Mouse (Mus musculus) megakaryocyte, embryonic 14.5 days (primary cell): ENCODE data around the gene Gm8232. TPM values are rescaled to one million over a fixed set of nuclear protein-coding genes. Genes with fewer than 3 reads are reported as not detected.
"Not testable (repeated sequence)": the region's sequence is repeated elsewhere in the genome, so short reads cannot be mapped to it uniquely, and the experiment has no call there.

Experiments
- H3K27me3 ChIP-seq: replicated peaks from 2 replicates; pipeline ENCODE3; 2012; ENCODE audit warnings: inconsistent platforms
- H3K36me3 ChIP-seq: replicated peaks from 2 replicates; pipeline ENCODE3; 2012; ENCODE audit warnings: low read length, inconsistent platforms, mixed read lengths
- H3K4me1 ChIP-seq: 2 replicates; pipeline ENCODE4 v1.6.1; 2012; ENCODE audit warnings: inconsistent platforms
- H3K4me3 ChIP-seq: replicated peaks from 2 replicates; pipeline ENCODE3; 2012; ENCODE audit warnings: moderate library complexity, mild to moderate bottlenecking, inconsistent platforms
- H3K9me3 ChIP-seq: 2 replicates; pipeline ENCODE4 v1.6.1; 2012; ENCODE audit warnings: inconsistent platforms
- polyA plus RNA-seq: library from polyadenylated mRNA; stranded (reverse); fragments of >175 nt; gene quantifications from 2 replicates; pipeline ENCODE4 v1.2.3, GENCODE M21; 2012; ENCODE audit warnings: low replicate concordance; ENCODE audit not compliant: insufficient read depth

Gene Gm8232
- not detected in 2 replicates for polyA plus RNA-seq

DNA sequence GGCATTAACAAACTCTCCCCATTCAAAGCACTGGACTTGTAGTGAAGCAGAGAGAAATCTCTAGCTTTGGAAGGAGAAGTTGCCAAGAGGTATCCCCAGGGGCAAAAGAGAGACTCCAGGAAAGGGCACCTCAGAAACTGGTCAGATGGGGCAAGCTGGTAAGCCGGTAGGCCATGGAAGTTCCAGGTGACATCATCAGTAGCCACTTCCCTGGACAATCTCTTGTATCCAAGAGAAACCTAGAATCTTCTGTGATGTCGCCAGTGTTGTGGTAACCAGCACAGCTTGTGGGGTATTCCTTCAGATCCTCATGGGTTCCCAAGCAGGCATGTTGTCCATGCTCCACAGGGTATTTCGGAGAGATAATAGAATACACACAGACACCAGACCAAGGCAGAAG lies at the start of gene Gm8232:
TSS of gene Gm8232 (plus strand) at position 301 of the 400 bp plus-strand sequence.
- not testable (repeated sequence) for H3K4me1 ChIP-seq, H3K4me3 ChIP-seq, H3K9me3 ChIP-seq, H3K27me3 ChIP-seq, H3K36me3 ChIP-seq

DNA sequence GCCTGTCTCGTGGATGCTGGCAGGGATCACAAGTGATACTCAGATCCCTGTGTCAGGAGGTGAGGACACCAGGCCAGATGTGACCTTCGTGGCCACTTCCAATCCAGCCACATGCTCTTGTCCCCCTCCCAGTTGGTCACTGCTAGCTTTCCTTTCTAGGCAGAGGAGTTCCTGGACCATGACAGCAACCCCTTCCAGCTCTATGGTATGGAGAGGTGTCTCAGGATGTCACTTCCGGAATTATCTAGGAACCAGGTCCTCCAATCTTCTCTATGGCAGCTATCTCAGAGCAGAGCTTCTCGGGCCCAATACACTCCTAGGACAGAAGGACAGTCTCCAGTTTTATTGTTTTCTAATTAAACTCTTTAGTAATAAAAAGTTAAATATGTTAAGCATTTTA lies 49.2 kb upstream of the Gm8232 start:
- not testable (repeated sequence) for H3K4me3 ChIP-seq, H3K27me3 ChIP-seq, H3K4me1 ChIP-seq, H3K36me3 ChIP-seq, H3K9me3 ChIP-seq

- not testable (repeated sequence) for H3K4me1 ChIP-seq, H3K4me3 ChIP-seq, H3K9me3 ChIP-seq, H3K36me3 ChIP-seq, H3K27me3 ChIP-seq
These were observed 22.8 kb upstream of the Gm8232 start, which contains the start of gene Gm3371 for GRCm38 (mm10) chr14:44410588-44410987. TSS of gene Gm3371 (minus strand) at chr14:44410688.

Other genes with a start within 250 kb of the Gm8232 start
- gene Gm8212, start 236.0 kb upstream of the Gm8232 start, polyA plus RNA-seq: not detected in 2 replicates
- not detected in 2 replicates for gene 4930503E14Rik, start 220.4 kb upstream of the Gm8232 start, polyA plus RNA-seq
- gene Gm8220, start 148.1 kb upstream of the Gm8232 start, polyA plus RNA-seq: not detected in 2 replicates
- gene Gm5930, start 95.1 kb upstream of the Gm8232 start, polyA plus RNA-seq: not detected in 2 replicates
- gene Gm8229, start 68.3 kb upstream of the Gm8232 start, polyA plus RNA-seq: not detected in 2 replicates
- gene Gm3371, start 22.9 kb upstream of the Gm8232 start, polyA plus RNA-seq: not detected in 2 replicates
- not detected in 2 replicates for gene BC061237, start 58.8 kb downstream of the Gm8232 start, polyA plus RNA-seq
- not detected in 2 replicates for gene Gm17093, start 84.6 kb downstream of the Gm8232 start, polyA plus RNA-seq
- not detected in 2 replicates for gene Gm8247, start 149.5 kb downstream of the Gm8232 start, polyA plus RNA-seq
- gene Gm5624, start 194.3 kb downstream of the Gm8232 start, polyA plus RNA-seq: not detected in 2 replicates